Mouse (Mus musculus): Measurements from ENCODE around the gene Adarb1.

- TF ChIP-seq CTCF (IDR thresholded peaks at IDR 0.05; ENCODE audit: low read depth) (no peak), EP300 (IDR thresholded peaks at IDR 0.05; ENCODE audit: low read depth) (no peak)
These were observed 33.8 kb upstream of the Adarb1 start for GRCm38 (mm10) chr10:77451822-77452221.

Measured in liver, embryonic 14.5 days (tissue).